Mouse (Mus musculus) lung, embryonic 15.5 days (tissue): Measurements from ENCODE around the gene Six2. TPM values are rescaled to one million over a fixed set of nuclear protein-coding genes. Genes with fewer than 3 reads are reported as not detected.
A peak's percentile ranks its signal among the peaks of the same experiment; 100 is the strongest.

Source experiments
- ATAC-seq: fragments of 200-750 bp; cut with Nextera tagmentation; 2 replicates; pipeline ENCODE4 v1.8.0; 2017; ENCODE audit warnings: moderate number of reproducible peaks, borderline replicate concordance; ENCODE audit not compliant: low FRiP score, low TSS enrichment; ENCODE audit errors: extremely low read depth
- H3K27ac ChIP-seq: fragments of 300-500 bp; sonication (generic); 2 replicates; pipeline ENCODE4 v1.5.1; 2015; ENCODE audit warnings: moderate library complexity, mild to moderate bottlenecking, inconsistent platforms
- H3K27me3 ChIP-seq: fragments of 300-500 bp; sonication (generic); 2 replicates; pipeline ENCODE4 v1.6.1; 2015; ENCODE audit warnings: inconsistent platforms
- H3K36me3 ChIP-seq: fragments of 300-500 bp; sonication (generic); 2 replicates; pipeline ENCODE4 v1.6.1; 2015; ENCODE audit warnings: inconsistent platforms
- H3K4me1 ChIP-seq: fragments of 300-500 bp; sonication (generic); 2 replicates; pipeline ENCODE4 v1.6.1; 2015; ENCODE audit warnings: inconsistent platforms
- H3K4me2 ChIP-seq: fragments of 300-500 bp; sonication (generic); 2 replicates; pipeline ENCODE4 v1.6.1; 2015; ENCODE audit warnings: inconsistent platforms, mild to moderate bottlenecking, moderate library complexity
- H3K4me3 ChIP-seq: fragments of 300-500 bp; sonication (generic); 2 replicates; pipeline ENCODE4 v1.5.1; 2015; ENCODE audit warnings: mild to moderate bottlenecking, inconsistent platforms
- H3K9ac ChIP-seq: fragments of 300-500 bp; sonication (generic); 2 replicates; pipeline ENCODE4 v1.6.1; 2015; ENCODE audit warnings: inconsistent platforms
- H3K9me3 ChIP-seq: fragments of 300-500 bp; sonication (generic); 2 replicates; pipeline ENCODE4 v1.6.1; 2016; ENCODE audit warnings: inconsistent platforms
- WGBS: fragments of 180-500 bp; shearing (Covaris S2); methylation state at CpG from one replicate; pipeline ENCODE4 v1.1.7; 2015; 5-methylcytosine and 5-hydroxymethylcytosine counted together
- polyA plus RNA-seq: library from polyadenylated mRNA; unstranded; fragments of >200 nt; fragmentation: Nextera tagmentation; extraction: Ambion mirVana; gene quantifications from 2 replicates; pipeline ENCODE4 v1.2.1, GENCODE M21; 2015

Gene Six2
- 0.21 and 0.55 TPM in 2 replicates for polyA plus RNA-seq

DNA sequence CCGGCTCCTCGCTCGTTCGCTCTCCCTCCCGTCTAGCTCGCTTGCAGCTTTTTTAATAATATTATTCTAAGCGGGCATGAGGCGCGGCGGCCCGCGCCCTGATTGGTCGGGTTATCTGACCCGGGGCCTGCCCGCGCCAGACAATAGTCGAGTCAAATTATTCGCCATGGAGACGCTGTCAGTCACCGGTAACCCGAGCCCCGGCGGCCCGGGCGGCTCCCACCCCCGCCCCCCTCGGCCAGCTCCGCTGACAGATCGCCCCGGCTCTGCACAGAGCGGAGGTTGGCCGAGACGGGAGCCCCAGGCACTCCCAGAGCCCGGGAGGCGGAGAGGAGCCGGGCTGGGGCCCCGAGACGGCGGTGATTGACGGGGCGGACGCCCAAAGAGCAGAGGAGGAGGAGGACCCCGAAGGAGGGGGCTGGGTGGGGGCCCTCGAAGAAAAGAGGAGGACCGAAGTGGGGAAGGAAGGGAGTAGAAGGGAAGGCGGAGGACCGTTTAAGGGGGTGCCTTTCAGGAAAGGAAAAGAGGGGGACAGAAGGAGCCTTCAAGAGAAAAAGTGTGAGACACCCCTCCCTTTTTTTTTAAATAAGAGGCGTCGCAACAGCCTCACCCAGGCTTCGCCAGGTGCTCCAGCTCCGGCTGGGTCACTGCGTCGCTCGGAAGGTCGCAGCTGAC lies at the start of gene Six2:
Gene Six2, minus strand, starts transcription at position 39 of the 675 bp plus-strand sequence.
- H3K4me3 ChIP-seq = peak within 1 kb of the TSS; percentile 40
- H3K27ac ChIP-seq = no peak within 1 kb of the TSS
- H3K4me1 ChIP-seq = peaks cover 22% of the 10 kb centered on the region
- peaks cover 98% of the 10 kb centered on the region for H3K27me3 ChIP-seq
- no peaks in the 10 kb centered on the region for H3K36me3 ChIP-seq
- H3K9ac ChIP-seq = 0 out of 2 replicates have a peak within 1 kb of the TSS, but pooled peaks have one; percentile 12
- no peaks in the 10 kb centered on the region for H3K9me3 ChIP-seq
- H3K4me2 ChIP-seq = peak within 1 kb of the TSS; percentile 85
- WGBS = 1% methylated on average over 55 of the region's 55 CpGs
- ATAC-seq = peak; percentile 88

DNA sequence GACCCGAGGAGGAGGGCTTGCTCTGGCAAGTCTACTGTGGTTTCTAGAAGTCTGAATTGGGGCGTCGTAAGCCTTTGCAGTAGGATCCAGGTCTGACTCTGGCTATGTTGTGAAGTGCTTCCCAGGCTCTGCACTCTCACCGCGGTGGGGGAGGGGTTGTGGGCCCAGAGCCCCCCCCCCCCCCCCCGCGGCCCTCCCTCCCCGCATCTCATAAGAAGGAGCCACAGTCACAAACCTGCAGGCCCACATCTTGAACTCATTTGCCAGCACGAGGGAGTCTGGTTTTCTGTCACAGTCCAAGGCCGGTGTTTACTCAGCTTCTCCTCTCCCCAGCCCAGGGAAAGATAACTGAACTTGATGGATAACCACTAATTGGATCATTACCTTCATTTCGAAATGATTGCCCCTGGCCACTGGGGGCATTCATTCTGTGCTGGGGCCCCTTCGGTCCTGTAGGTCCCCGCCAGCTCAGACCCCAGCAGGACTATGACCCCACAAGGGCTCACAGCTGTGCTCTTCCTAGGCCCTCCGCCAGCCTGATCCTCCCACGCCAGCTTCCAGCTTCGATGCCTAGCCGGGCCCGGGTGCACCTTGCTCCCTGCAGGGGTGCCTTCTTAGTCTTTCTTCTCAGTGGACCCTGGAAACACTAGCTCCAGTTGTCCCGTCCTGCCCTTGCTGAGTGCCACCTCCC lies 49.2 kb upstream of the Six2 start:
- Histone ChIP-seq H3K27me3 (no peaks in the 10 kb centered on the region), H3K36me3 (no peaks in the 10 kb centered on the region), H3K4me1 (no peaks in the 10 kb centered on the region), H3K9me3 (no peaks in the 10 kb centered on the region), H3K4me3 (no peak overlapping the region), H3K9ac (no peak overlapping the region), H3K4me2 (no peak overlapping the region), H3K27ac (no peak overlapping the region)
- ATAC-seq = no peak
- 28% methylated on average over 17 of the region's 19 CpGs for WGBS

- Histone ChIP-seq H3K36me3 (no peaks in the 10 kb centered on the region), H3K4me1 (no peaks in the 10 kb centered on the region), H3K9ac (no peak overlapping the region), H3K4me3 (no peak overlapping the region), H3K27ac (no peak overlapping the region), H3K4me2 (no peak overlapping the region), H3K27me3 (no peaks in the 10 kb centered on the region), H3K9me3 (no peaks in the 10 kb centered on the region)
- ATAC-seq = no peak
- WGBS = 68% methylated on average over 5 of the region's 5 CpGs
Observed at GRCm38 (mm10) chr17:85731329-85731728, 43.3 kb upstream of the Six2 start.

DNA sequence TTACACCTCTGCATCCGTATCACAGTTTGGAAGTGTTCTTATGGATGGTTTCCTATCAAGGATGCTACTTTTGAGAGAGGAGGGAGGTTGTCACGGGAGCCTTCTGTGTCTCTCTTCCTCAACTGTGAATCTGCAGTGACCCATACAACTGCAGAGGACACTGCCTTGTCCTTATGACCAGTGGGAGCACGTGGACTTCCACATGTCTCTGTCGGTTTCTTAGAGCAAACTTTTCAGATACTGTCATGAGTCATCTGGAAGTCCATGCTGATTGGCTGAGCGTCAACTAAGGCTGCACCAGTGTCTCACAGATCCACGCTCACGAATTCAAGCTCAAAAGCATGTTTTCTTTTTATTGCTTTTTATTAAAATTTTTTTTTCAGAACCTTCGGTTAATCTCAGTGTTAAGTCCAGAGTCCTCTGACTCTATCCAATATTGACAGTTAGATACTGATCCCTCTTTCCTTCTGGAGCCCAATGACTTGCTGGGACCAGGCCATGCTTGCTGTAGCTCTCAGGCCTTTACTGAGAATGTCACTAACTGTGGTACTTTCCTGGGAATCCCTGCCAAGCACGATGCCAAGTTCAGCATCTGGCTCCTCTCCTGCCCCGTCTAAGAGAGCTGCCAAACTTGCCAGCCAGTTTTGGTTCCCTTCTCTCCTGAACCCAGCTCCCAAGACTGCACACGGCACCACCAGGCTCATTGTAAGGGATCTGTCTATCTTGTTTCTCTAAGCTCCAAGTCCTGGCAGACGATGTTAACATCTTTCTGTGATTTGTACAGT lies 42.3 kb upstream of the Six2 start:
- Histone ChIP-seq H3K9ac (no peak overlapping the region), H3K27me3 (no peaks in the 10 kb centered on the region), H3K4me1 (no peaks in the 10 kb centered on the region), H3K4me3 (no peak overlapping the region), H3K36me3 (no peaks in the 10 kb centered on the region), H3K9me3 (no peaks in the 10 kb centered on the region), H3K4me2 (no peak overlapping the region), H3K27ac (no peak overlapping the region)
- WGBS = 77% methylated on average over 12 of the region's 12 CpGs
- ATAC-seq = no peak

- no peaks in the 10 kb centered on the region for H3K27me3 ChIP-seq
- 86% methylated on average over 5 of the region's 5 CpGs for WGBS
- no peak overlapping the region for H3K9ac ChIP-seq
- no peaks in the 10 kb centered on the region for H3K9me3 ChIP-seq
- no peak overlapping the region for H3K27ac ChIP-seq
- H3K36me3 ChIP-seq = no peaks in the 10 kb centered on the region
- no peak overlapping the region for H3K4me3 ChIP-seq
- no peak overlapping the region for H3K4me2 ChIP-seq
- ATAC-seq = no peak
- no peaks in the 10 kb centered on the region for H3K4me1 ChIP-seq
Observed at GRCm38 (mm10) chr17:85728071-85728718, 40.1 kb upstream of the Six2 start.

- H3K4me2 ChIP-seq = no peak overlapping the region
- no peak overlapping the region for H3K4me3 ChIP-seq
- no peaks in the 10 kb centered on the region for H3K4me1 ChIP-seq
- no peaks in the 10 kb centered on the region for H3K27me3 ChIP-seq
- no peak overlapping the region for H3K9ac ChIP-seq
- H3K9me3 ChIP-seq = no peaks in the 10 kb centered on the region
- no peak overlapping the region for H3K27ac ChIP-seq
- WGBS = 84% methylated on average over 9 of the region's 9 CpGs
- no peak for ATAC-seq
- H3K36me3 ChIP-seq = no peaks in the 10 kb centered on the region
Observed at GRCm38 (mm10) chr17:85725988-85726387, 37.9 kb upstream of the Six2 start.

- 61% methylated on average over 5 of the region's 5 CpGs for WGBS
- ATAC-seq = no peak
- Histone ChIP-seq H3K4me2 (no peak overlapping the region), H3K4me1 (no peaks in the 10 kb centered on the region), H3K9ac (no peak overlapping the region), H3K27me3 (no peaks in the 10 kb centered on the region), H3K27ac (no peak overlapping the region), H3K36me3 (no peaks in the 10 kb centered on the region), H3K9me3 (no peaks in the 10 kb centered on the region), H3K4me3 (no peak overlapping the region)
Observed at GRCm38 (mm10) chr17:85723166-85723565, 35.1 kb upstream of the Six2 start.

- no peak for ATAC-seq
- WGBS = 66% methylated on average over 7 of the region's 7 CpGs
- no peak overlapping the region for H3K4me3 ChIP-seq
- no peaks in the 10 kb centered on the region for H3K4me1 ChIP-seq
- no peaks in the 10 kb centered on the region for H3K36me3 ChIP-seq
- H3K4me2 ChIP-seq = no peak overlapping the region
- H3K9ac ChIP-seq = no peak overlapping the region
- H3K27me3 ChIP-seq = no peaks in the 10 kb centered on the region
- no peaks in the 10 kb centered on the region for H3K9me3 ChIP-seq
- no peak overlapping the region for H3K27ac ChIP-seq
Observed at GRCm38 (mm10) chr17:85717266-85717665, 29.2 kb upstream of the Six2 start.

GRCm38 (mm10) chr17:85715784-85716183 lies 27.7 kb upstream of the Six2 start:
- Histone ChIP-seq H3K9ac (no peak overlapping the region), H3K27me3 (no peaks in the 10 kb centered on the region), H3K9me3 (no peaks in the 10 kb centered on the region), H3K27ac (no peak overlapping the region), H3K4me2 (no peak overlapping the region), H3K4me3 (no peak overlapping the region), H3K4me1 (no peaks in the 10 kb centered on the region), H3K36me3 (no peaks in the 10 kb centered on the region)
- ATAC-seq = no peak
- whole genome bisulfite sequencing = 65% methylated on average over 11 of the region's 11 CpGs

- no peak for ATAC-seq
- WGBS = 51% methylated on average over 5 of the region's 5 CpGs
Observed at GRCm38 (mm10) chr17:85714370-85714769, 26.3 kb upstream of the Six2 start.

DNA sequence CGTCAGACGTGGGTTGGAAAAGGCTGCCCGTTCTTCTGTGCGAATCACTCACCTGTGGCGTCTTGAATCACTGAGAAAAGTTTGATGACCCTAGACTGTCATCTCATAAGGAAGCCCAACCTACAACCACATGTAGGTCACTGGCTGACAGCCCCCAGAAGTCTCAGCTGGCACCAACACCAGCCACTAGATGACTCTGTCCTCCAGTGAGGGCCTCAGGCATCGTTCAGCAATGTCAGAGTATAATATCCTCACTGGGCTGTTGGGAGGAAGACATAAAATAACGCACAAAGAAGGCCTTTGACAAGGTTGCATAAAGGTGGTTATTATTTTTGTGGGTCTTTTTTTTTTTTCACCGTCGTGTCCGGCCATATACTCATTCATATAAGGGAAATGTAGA lies 24.8 kb upstream of the Six2 start:
- Histone ChIP-seq H3K4me2 (no peak overlapping the region), H3K4me3 (no peak overlapping the region)
- no peak for ATAC-seq

More at GRCm38 (mm10) chr17:85714370-85714769, 26.3 kb upstream of the Six2 start:
- no peaks in the 10 kb centered on the region for H3K4me1 ChIP-seq
- no peaks in the 10 kb centered on the region for H3K36me3 ChIP-seq
- no peak overlapping the region for H3K9ac ChIP-seq
- H3K27ac ChIP-seq = no peak overlapping the region
- no peaks in the 10 kb centered on the region for H3K9me3 ChIP-seq
- H3K27me3 ChIP-seq = no peaks in the 10 kb centered on the region
- H3K4me3 ChIP-seq = no peak overlapping the region
- H3K4me2 ChIP-seq = no peak overlapping the region

More for the DNA sequence above, 24.8 kb upstream of the Six2 start:
- Histone ChIP-seq H3K27ac (no peak overlapping the region), H3K36me3 (no peaks in the 10 kb centered on the region), H3K9me3 (no peaks in the 10 kb centered on the region), H3K27me3 (no peaks in the 10 kb centered on the region), H3K9ac (no peak overlapping the region), H3K4me1 (no peaks in the 10 kb centered on the region)
- 82% methylated on average over 10 of the region's 10 CpGs for WGBS
